Mouse (Mus musculus) duodenum, adult 2 months (tissue): ENCODE results near the gene 2700097O09Rik. TPM values are rescaled to one million over a fixed set of nuclear protein-coding genes. Genes with fewer than 3 reads are reported as not detected.

ENCODE experiments used
- polyA plus RNA-seq: library from polyadenylated mRNA; depleted of rRNA; stranded (reverse); fragments of >200 nt; gene quantifications from 2 replicates; pipeline ENCODE4 v1.2.3, GENCODE M21; 2012; ENCODE audit warnings: low replicate concordance; rRNA removed

The 2700097O09Rik gene
- 1.1 and 1.2 TPM in 2 replicates for polyA plus RNA-seq

DNA sequence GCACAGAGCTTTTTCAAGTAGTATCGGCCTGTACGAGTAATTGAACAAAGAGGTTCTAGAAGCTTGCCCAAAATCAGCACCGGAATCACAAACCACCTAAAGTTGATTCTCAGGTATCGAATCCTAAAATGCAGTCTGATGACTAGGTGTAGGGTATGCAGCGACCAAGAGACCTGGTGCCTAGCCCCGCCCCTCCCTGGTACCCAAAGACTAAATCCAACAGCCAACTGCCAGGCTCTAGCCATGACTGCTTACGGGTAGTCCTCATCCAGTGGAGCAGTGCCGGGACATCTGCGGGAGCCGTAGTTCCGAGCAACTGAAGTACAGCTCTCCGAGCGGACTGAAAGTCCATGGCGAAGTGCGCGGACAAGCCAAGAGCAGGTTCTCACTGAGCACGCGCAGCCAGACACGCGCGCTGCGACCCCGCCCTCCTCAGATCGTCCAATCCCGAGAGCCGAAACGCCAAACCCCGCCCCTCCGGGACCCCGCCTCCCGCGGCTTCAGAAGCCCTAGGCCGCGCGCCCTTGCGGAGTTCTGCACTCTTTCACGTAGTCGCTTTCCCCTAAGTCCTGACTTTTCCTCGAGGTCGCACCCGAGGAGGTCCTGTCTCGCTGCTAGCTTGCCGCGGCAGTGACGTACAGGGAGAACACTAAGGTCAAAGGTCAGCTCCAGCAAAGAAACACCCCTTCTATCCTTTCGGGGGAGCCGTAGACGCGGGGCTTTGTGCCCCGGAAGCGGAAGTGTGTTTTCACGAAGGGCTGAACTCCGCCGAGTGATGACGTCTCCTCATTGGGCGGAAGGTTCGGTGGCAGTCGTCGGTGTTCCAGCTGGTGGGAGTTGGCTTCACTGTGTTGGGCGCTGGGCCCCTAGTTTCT is at the start of gene 2700097O09Rik, which contains the start of gene Srp54a:
2700097O09Rik (minus strand) TSS at position 385 of the 875 bp plus-strand sequence.
Srp54a (plus strand) TSS at position 537 of the 875 bp plus-strand sequence.

DNA sequence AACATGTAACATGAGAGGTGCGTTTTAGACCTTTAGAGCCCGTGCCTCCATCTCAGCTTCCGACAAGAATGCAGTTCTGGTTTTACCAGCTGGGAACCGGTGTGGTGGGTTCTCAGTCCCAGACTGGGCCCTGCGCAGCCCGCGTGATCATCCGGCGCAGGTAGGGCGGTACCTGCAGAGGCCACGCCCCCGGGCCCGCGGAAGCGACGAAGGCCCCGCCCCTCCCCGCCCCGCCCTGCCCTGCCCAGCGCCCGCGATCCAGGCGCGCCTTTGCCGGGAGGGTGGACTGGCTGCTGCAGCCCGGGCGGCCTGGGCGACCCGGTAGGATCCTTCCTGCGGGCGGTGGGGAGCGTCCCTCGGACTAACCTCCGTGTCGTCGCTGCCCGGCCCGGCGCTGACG is 44.3 kb upstream of the 2700097O09Rik start, which contains the start of gene Fam177a:
Fam177a (plus strand) TSS at position 228 of the 400 bp plus-strand sequence.

DNA sequence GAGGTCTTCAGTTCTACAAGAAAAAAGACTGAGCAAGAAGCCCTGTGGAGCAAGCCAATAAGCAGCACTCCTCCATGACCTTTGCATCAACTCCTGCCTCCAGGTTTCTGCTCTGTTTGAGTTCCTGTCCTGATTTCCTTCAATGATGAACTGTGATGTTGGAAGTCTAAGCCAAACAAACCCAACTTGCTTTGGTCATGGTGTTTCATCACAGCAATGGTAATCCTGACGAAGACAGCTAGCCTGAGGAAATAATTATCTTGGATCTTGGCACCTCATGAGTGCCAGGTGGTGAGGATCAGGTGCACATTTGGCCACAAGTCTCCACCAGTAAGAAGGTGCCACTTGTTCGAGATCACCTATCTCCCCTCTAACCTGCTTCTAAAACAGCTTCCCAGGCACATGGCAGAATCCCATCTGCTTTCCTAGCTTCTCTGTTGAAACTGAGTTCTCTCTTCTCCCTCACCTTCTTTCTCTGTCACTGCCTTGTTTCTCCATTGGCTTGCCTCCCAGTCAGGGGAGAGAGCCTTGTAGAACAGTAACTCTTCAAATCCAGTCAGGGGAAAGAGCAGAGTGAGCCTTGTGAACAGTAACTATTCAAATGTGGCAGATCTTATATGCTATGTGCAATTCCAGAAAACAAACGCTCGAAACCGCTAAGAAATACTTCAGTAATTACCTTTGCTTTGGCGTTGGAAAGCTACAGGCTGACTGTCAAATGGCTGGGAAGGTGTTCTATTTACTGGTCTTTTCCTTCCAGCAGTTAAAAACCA is 66.1 kb downstream of the 2700097O09Rik start, which contains the start of gene Baz1a:
Baz1a (minus strand) TSS at position 723 of the 773 bp plus-strand sequence.

Other genes with a start within 250 kb of the 2700097O09Rik start
- gene Cfl2, start 217.2 kb downstream of the 2700097O09Rik start, polyA plus RNA-seq = 0.68 and 1.8 TPM in 2 replicates
- gene Gm20403, start 93.6 kb downstream of the 2700097O09Rik start, polyA plus RNA-seq = not detected in 2 replicates
- gene Baz1a, start 65.8 kb downstream of the 2700097O09Rik start, polyA plus RNA-seq = 0.55 and 0.64 TPM in 2 replicates
- gene Srp54a, start 152 bp upstream of the 2700097O09Rik start, polyA plus RNA-seq = 7.2 and 12.8 TPM in 2 replicates
- 2.3 and 4.0 TPM in 2 replicates for gene Fam177a, start 44.4 kb upstream of the 2700097O09Rik start, polyA plus RNA-seq
- gene Srp54b, start 75.0 kb upstream of the 2700097O09Rik start, polyA plus RNA-seq = 10.7 and 28.1 TPM in 2 replicates
- not detected in 2 replicates for gene 1700047I17Rik2, start 119.5 kb upstream of the 2700097O09Rik start, polyA plus RNA-seq
- gene Srp54c, start 150.1 kb upstream of the 2700097O09Rik start, polyA plus RNA-seq = 0.79 and 1.9 TPM in 2 replicates
- 4.2 and 7.1 TPM in 2 replicates for gene 1110008L16Rik, start 219.5 kb upstream of the 2700097O09Rik start, polyA plus RNA-seq
- gene Ppp2r3c, start 222.9 kb upstream of the 2700097O09Rik start, polyA plus RNA-seq = 0.19 and 0.43 TPM in 2 replicates